Mouse (Mus musculus): ENCODE results near the gene Vmn1r8. TPM values are rescaled to one million over a fixed set of nuclear protein-coding genes. Genes with fewer than 3 reads are reported as not detected.
"Not testable (repeated sequence)": the region's sequence is repeated elsewhere in the genome, so short reads cannot be mapped to it uniquely, and the experiment has no call there.

Vmn1r8 gene
- not detected in 2 replicates for polyA plus RNA-seq (2012; rRNA removed)

- TF ChIP-seq CTCF (IDR thresholded peaks at IDR 0.05; ENCODE audit: control insufficient read depth, insufficient read depth, insufficient replicate concordance, low read depth, low read length) = no peak
- no peak for TF ChIP-seq POLR2A (IDR thresholded peaks at IDR 0.05; ENCODE audit: control insufficient read depth, low read depth, low read length)
- H3K27ac ChIP-seq (ENCODE audit: control insufficient read depth, insufficient read depth, low read depth, low read length) = no peak within 1 kb of the TSS
- H3K36me3 ChIP-seq (ENCODE audit: control insufficient read depth, insufficient read depth, low read length) = no peaks in the 10 kb centered on the region
- H3K4me3 ChIP-seq (ENCODE audit: control insufficient read depth, low read depth, low read length) = no peak within 1 kb of the TSS
- no peaks in the 10 kb centered on the region for H3K27me3 ChIP-seq (ENCODE audit: control insufficient read depth, insufficient read depth, low read length)
- H3K4me1 ChIP-seq (ENCODE audit: control insufficient read depth, insufficient read depth, low read length) = no peaks in the 10 kb centered on the region
Observed at GRCm38 (mm10) chr6:57031984-57032383, at the start of gene Vmn1r8. Gene Vmn1r8, plus strand, starts transcription at chr6:57032284.

- H3K4me1 ChIP-seq (ENCODE audit: control insufficient read depth, insufficient read depth, low read length) = no peaks in the 10 kb centered on the region
- no peaks in the 10 kb centered on the region for H3K36me3 ChIP-seq (ENCODE audit: control insufficient read depth, insufficient read depth, low read length)
- no peak for TF ChIP-seq POLR2A (IDR thresholded peaks at IDR 0.05; ENCODE audit: control insufficient read depth, low read depth, low read length)
- no peak for TF ChIP-seq CTCF (IDR thresholded peaks at IDR 0.05; ENCODE audit: control insufficient read depth, insufficient read depth, insufficient replicate concordance, low read depth, low read length)
- H3K4me3 ChIP-seq (ENCODE audit: control insufficient read depth, low read depth, low read length) = no peak within 1 kb of the TSS
- H3K27ac ChIP-seq (ENCODE audit: control insufficient read depth, insufficient read depth, low read depth, low read length) = no peak within 1 kb of the TSS
- no peaks in the 10 kb centered on the region for H3K27me3 ChIP-seq (ENCODE audit: control insufficient read depth, insufficient read depth, low read length)
Observed at GRCm38 (mm10) chr6:56996943-56997342, 35.1 kb upstream of the Vmn1r8 start, which contains the start of gene Vmn1r6. Gene Vmn1r6, plus strand, starts transcription at chr6:56997243.

GRCm38 (mm10) chr6:57025224-57025623, 6.9 kb upstream of the Vmn1r8 start, which contains the start of gene Vmn1r7:
Gene Vmn1r7, minus strand, starts transcription at chr6:57025324.
- H3K4me3 ChIP-seq (ENCODE audit: control insufficient read depth, low read depth, low read length); H3K36me3 ChIP-seq (ENCODE audit: control insufficient read depth, insufficient read depth, low read length); H3K27me3 ChIP-seq (ENCODE audit: control insufficient read depth, insufficient read depth, low read length); H3K4me1 ChIP-seq (ENCODE audit: control insufficient read depth, insufficient read depth, low read length); H3K27ac ChIP-seq (ENCODE audit: control insufficient read depth, insufficient read depth, low read depth, low read length): not testable (repeated sequence)

GRCm38 (mm10) chr6:57034674-57035073, 2.6 kb downstream of the Vmn1r8 start:
- Histone ChIP-seq H3K4me1 (ENCODE audit: control insufficient read depth, insufficient read depth, low read length) (no peaks in the 10 kb centered on the region), H3K36me3 (ENCODE audit: control insufficient read depth, insufficient read depth, low read length) (no peaks in the 10 kb centered on the region), H3K27me3 (ENCODE audit: control insufficient read depth, insufficient read depth, low read length) (no peaks in the 10 kb centered on the region), H3K27ac (ENCODE audit: control insufficient read depth, insufficient read depth, low read depth, low read length) (no peak overlapping the region), H3K4me3 (ENCODE audit: control insufficient read depth, low read depth, low read length) (no peak overlapping the region)
- no peak for TF ChIP-seq POLR2A (IDR thresholded peaks at IDR 0.05; ENCODE audit: control insufficient read depth, low read depth, low read length)
- no peak for TF ChIP-seq CTCF (IDR thresholded peaks at IDR 0.05; ENCODE audit: control insufficient read depth, insufficient read depth, insufficient replicate concordance, low read depth, low read length)

GRCm38 (mm10) chr6:57063730-57064129, 31.6 kb downstream of the Vmn1r8 start:
- no peaks in the 10 kb centered on the region for H3K36me3 ChIP-seq (ENCODE audit: control insufficient read depth, insufficient read depth, low read length)
- H3K4me3 ChIP-seq (ENCODE audit: control insufficient read depth, low read depth, low read length) = no peak overlapping the region
- H3K27ac ChIP-seq (ENCODE audit: control insufficient read depth, insufficient read depth, low read depth, low read length) = no peak overlapping the region
- TF ChIP-seq CTCF (IDR thresholded peaks at IDR 0.05; ENCODE audit: control insufficient read depth, insufficient read depth, insufficient replicate concordance, low read depth, low read length) = no peak
- no peak for TF ChIP-seq POLR2A (IDR thresholded peaks at IDR 0.05; ENCODE audit: control insufficient read depth, low read depth, low read length)
- no peaks in the 10 kb centered on the region for H3K27me3 ChIP-seq (ENCODE audit: control insufficient read depth, insufficient read depth, low read length)
- no peaks in the 10 kb centered on the region for H3K4me1 ChIP-seq (ENCODE audit: control insufficient read depth, insufficient read depth, low read length)

- Histone ChIP-seq H3K4me1 (ENCODE audit: control insufficient read depth, insufficient read depth, low read length) (no peaks in the 10 kb centered on the region), H3K27ac (ENCODE audit: control insufficient read depth, insufficient read depth, low read depth, low read length) (no peak within 1 kb of the TSS), H3K27me3 (ENCODE audit: control insufficient read depth, insufficient read depth, low read length) (no peaks in the 10 kb centered on the region), H3K4me3 (ENCODE audit: control insufficient read depth, low read depth, low read length) (no peak within 1 kb of the TSS), H3K36me3 (ENCODE audit: control insufficient read depth, insufficient read depth, low read length) (no peaks in the 10 kb centered on the region)
- TF ChIP-seq POLR2A (IDR thresholded peaks at IDR 0.05; ENCODE audit: control insufficient read depth, low read depth, low read length) (no peak), CTCF (IDR thresholded peaks at IDR 0.05; ENCODE audit: control insufficient read depth, insufficient read depth, insufficient replicate concordance, low read depth, low read length) (no peak)
Observed at GRCm38 (mm10) chr6:57066487-57066886, 34.4 kb downstream of the Vmn1r8 start, which contains the start of gene Vmn1r9. Gene Vmn1r9, plus strand, starts transcription at chr6:57066787.

Other genes with a start within 250 kb of the Vmn1r8 start
- gene Kbtbd2, start 234.5 kb upstream of the Vmn1r8 start, polyA plus RNA-seq (2012; rRNA removed) = 3.7 and 5.5 TPM in 2 replicates
- 6.0 and 10.5 TPM in 2 replicates for gene Fkbp9, start 200.2 kb upstream of the Vmn1r8 start, polyA plus RNA-seq (2012; rRNA removed)
- 4.8 and 7.4 TPM in 2 replicates for gene Nt5c3, start 108.4 kb upstream of the Vmn1r8 start, polyA plus RNA-seq (2012; rRNA removed)
- gene Vmn1r4, start 108.3 kb upstream of the Vmn1r8 start, polyA plus RNA-seq (2012; rRNA removed) = 0.75 and 0.90 TPM in 2 replicates
- gene Vmn1r5, start 62.0 kb upstream of the Vmn1r8 start, polyA plus RNA-seq (2012; rRNA removed) = 0.10 TPM in 1 of 2 replicates, not detected in the other
- gene Vmn1r6, start 35.0 kb upstream of the Vmn1r8 start, polyA plus RNA-seq (2012; rRNA removed) = 0.01 and 0.04 TPM in 2 replicates
- not detected in 2 replicates for gene Vmn1r7, start 7.0 kb upstream of the Vmn1r8 start, polyA plus RNA-seq (2012; rRNA removed)
- not detected in 2 replicates for gene Vmn1r9, start 34.5 kb downstream of the Vmn1r8 start, polyA plus RNA-seq (2012; rRNA removed)
- not detected in 2 replicates for gene Vmn1r10, start 77.2 kb downstream of the Vmn1r8 start, polyA plus RNA-seq (2012; rRNA removed)
- gene Vmn1r11, start 101.2 kb downstream of the Vmn1r8 start, polyA plus RNA-seq (2012; rRNA removed) = not detected in 2 replicates
- gene Vmn1r12, start 124.6 kb downstream of the Vmn1r8 start, polyA plus RNA-seq (2012; rRNA removed) = not detected in 2 replicates
- not detected in 2 replicates for gene Vmn1r13, start 171.0 kb downstream of the Vmn1r8 start, polyA plus RNA-seq (2012; rRNA removed)
- gene Vmn1r14, start 199.4 kb downstream of the Vmn1r8 start, polyA plus RNA-seq (2012; rRNA removed) = 0.01 TPM in 1 of 2 replicates, not detected in the other
- not detected in 2 replicates for gene Vmn1r15, start 225.7 kb downstream of the Vmn1r8 start, polyA plus RNA-seq (2012; rRNA removed)

Data from testis, adult 2 months (tissue).